Mouse (Mus musculus) gastrocnemius, postnatal 14 days (tissue): ENCODE measurements at regions not wholly inside any gene's neighbourhood (a gene's known extent, or its start where the extent isn't known, plus 50 kb on each side); places are given as distances from the start of the nearest gene placed in this dataset.

ENCODE experiments used
- DNase-seq: peaks from one replicate; pipeline ENCODE4 v3.0.0; 2021; ENCODE audit warnings: mixed read lengths
- intact Hi-C: fragments of 180-260 bp; cut with DNase I; formaldehyde crosslinking; loops from one replicate; pipeline ENCODE4 v1.15.1; 2025; ENCODE audit warnings: low total_unique reads

- DNase-seq, result no peak
- intact Hi-C loops, result no loop called here
Measured at GRCm38 (mm10) chr13:44212936-44213335, 428.4 kb downstream of the Cd83 start.

- DNase-seq, result no peak
- intact Hi-C loops, result no loop called here
Measured at GRCm38 (mm10) chr13:44218266-44218665, 433.7 kb downstream of the Cd83 start.

- peak; percentile 55 for DNase-seq
- intact Hi-C loops, result no loop called here
Measured at GRCm38 (mm10) chr13:44221721-44222120, 437.1 kb downstream of the Cd83 start.

- intact Hi-C loops, result no loop called here
- peak; percentile 60 for DNase-seq
Measured at GRCm38 (mm10) chr13:44222335-44222734, 437.8 kb downstream of the Cd83 start.

- no peak for DNase-seq
Measured at GRCm38 (mm10) chr13:44227706-44228459, 443.3 kb downstream of the Cd83 start.

GRCm38 (mm10) chr13:44228540-44229135 lies 444.1 kb downstream of the Cd83 start:
- intact Hi-C loops, result no loop called here
- peak; percentile 45 for DNase-seq

More at GRCm38 (mm10) chr13:44227706-44228459, 443.3 kb downstream of the Cd83 start:
- intact Hi-C loops, result no loop called here

- intact Hi-C loops, result no loop called here
Measured at GRCm38 (mm10) chr13:44229136-44229611, 444.6 kb downstream of the Cd83 start.

DNA sequence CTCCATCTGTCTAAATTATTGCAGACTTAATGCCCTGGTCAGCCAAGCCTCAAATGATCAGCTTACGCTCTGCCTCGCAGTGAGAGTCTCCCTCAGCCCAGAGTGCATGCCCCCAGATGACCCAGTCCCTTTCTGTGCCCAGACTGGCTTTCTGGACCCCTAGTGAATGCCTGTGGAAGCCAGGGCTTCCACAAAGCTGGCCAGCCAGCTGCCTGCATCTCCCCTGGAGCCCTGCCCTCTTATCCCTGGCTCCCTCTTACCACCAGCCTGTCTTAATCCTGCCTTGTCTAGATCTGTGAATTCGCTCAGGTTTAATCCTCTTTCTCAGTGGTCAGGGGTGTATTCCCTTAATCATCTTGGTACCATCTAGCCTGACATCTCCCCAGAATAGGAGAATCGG lies 446.8 kb downstream of the Cd83 start:
- DNase-seq, result peak; percentile 67
- intact Hi-C loops, result loop anchor here (10.0 kb wide), 1 partner anchor 63 kb away; no protein-coding TSS in a partner anchor

More at GRCm38 (mm10) chr13:44229136-44229611, 444.6 kb downstream of the Cd83 start:
- DNase-seq, result no peak

DNA sequence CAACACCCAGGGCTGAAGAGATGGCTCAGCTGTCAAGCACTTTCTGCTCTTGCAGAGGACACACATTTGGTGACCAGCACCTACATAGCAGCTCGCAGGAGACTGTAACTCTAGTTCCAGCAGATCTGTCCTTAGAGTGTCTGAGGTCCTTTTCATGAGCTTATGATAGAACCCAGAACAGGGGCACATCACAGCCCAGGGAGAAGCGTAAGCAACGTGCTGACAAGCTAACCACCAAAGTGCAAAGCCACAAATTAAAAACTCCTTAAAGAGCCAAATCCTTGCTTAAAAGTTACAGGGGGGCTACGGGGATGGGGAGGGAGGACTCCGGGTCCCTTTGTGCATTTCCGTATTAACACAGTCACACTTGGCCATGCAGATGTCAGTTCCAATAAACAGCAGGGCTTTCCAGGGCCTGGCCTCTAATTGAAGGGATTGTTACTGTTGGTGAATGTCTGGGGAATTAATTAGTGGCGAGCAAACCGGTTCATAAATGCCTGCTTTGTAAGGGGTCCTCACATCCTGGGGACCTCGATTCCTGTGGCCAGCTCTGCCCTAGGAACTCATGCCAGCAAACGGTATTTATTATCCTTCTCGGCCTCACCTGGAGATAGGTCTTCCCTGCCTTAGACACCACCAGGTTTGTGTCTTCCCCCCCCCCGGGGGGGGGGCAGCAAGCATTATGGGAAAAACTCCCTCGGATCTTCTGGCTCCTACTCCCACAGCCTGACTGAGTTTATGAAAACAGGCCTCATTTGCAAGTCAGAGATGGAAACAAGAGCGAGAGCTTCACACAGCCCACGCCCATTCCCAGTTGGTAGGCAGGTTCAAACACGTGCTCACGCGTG lies 447.5 kb downstream of the Cd83 start:
- no peak for DNase-seq
- intact Hi-C loops, result loop anchor here (10.0 kb wide), 1 partner anchor 63 kb away; no protein-coding TSS in a partner anchor

DNA sequence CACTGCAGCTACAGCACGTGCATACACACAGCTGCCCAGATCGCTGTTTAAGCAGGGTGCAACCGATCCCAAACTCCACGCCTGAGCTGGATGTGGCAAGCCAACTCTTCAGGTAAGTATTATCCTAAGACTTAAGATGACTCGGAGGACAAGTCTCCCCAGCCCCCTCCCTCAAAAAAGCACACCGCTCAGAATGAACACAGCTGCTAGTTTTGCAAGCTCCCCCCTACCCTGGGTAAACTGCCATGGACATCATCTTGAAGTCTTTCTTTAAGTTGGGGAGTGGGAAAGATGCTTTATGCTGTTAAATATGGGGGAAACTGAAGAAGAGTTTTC lies 448.1 kb downstream of the Cd83 start:
- intact Hi-C loops, result loop anchor here (10.0 kb wide), 1 partner anchor 62 kb away; no protein-coding TSS in a partner anchor

GRCm38 (mm10) chr13:44234241-44234640 lies 449.7 kb downstream of the Cd83 start:
- no peak for DNase-seq
- intact Hi-C loops, result loop anchor here (10.0 kb wide), 1 partner anchor 61 kb away; no protein-coding TSS in a partner anchor

More for the DNA sequence above, 448.1 kb downstream of the Cd83 start:
- DNase-seq, result no peak

DNA sequence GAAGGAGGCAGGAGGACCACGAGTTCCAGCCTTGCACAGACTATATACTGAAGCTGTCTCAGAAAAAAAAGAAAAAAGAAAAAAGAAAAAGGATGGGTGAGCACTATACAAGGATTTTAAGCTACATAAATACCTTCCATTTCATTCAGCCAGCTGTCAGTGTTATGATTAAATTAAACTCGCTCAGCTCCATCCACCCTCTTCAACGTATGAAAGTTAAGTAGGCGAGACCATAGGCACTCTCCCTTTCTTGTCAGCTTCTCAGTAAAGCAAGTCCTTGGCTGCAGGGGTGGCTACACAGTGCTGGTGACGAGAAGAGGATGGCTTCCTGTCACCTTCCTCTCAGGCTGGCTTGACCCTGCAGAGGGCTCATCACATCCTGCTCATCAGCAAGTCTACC lies 450.7 kb downstream of the Cd83 start:
- intact Hi-C loops, result loop anchor here (10.0 kb wide), 1 partner anchor 60 kb away; no protein-coding TSS in a partner anchor
- no peak for DNase-seq

DNA sequence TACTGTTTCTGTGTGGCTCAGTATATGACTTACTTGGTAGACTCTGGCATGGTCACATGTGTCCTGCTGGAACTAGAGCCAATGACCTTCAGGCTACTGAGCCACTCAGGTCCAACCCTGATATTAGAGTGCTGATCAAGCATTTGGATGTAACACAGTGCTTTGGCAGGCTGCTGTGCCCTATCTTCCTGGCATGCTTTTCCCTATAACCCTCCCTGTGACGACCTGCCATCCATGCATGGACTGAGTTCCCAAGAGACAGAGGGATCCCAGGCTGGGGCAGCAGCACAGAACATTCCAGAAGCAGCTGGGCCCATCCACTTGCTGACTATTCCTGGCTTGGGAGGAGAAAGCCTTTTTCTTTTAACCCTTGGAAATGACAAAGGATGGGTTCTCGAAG lies 451.4 kb downstream of the Cd83 start:
- no peak for DNase-seq
- intact Hi-C loops, result loop anchor here (10.0 kb wide), 1 partner anchor 59 kb away; no protein-coding TSS in a partner anchor

DNA sequence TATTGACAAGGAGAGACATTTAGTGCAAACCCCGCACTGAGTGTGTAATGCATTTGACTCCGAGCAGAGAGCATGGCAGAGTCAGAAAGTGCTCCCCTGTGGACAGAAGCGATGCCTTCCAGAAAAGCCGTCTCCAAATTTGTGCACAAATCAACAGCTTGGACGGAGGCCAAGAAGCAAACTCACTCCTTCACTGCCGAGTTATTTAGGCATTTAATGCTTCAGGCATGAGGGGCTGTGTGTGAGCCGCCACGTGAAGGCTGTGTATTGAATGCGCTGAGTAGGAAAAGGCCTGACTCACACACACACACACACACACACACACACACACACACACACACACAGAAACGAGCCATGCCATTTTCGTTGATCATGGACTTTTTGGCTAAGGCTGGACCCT lies 453.7 kb downstream of the Cd83 start:
- intact Hi-C loops, result loop anchor here (10.0 kb wide), 1 partner anchor 56 kb away; no protein-coding TSS in a partner anchor
- DNase-seq, result peak; percentile 49

- intact Hi-C loops, result no loop called here
- no peak for DNase-seq
Measured at GRCm38 (mm10) chr13:44243211-44243610, 458.6 kb downstream of the Cd83 start.

- intact Hi-C loops, result no loop called here
- no peak for DNase-seq
Measured at GRCm38 (mm10) chr13:44246714-44247251, 462.2 kb downstream of the Cd83 start.

- intact Hi-C loops, result no loop called here
Measured at GRCm38 (mm10) chr13:44247861-44248260, 463.3 kb downstream of the Cd83 start.

GRCm38 (mm10) chr13:44248401-44248800 lies 463.8 kb downstream of the Cd83 start:
- intact Hi-C loops, result no loop called here
- DNase-seq, result no peak

More at GRCm38 (mm10) chr13:44247861-44248260, 463.3 kb downstream of the Cd83 start:
- DNase-seq, result no peak

- no peak for DNase-seq
- intact Hi-C loops, result no loop called here
Measured at GRCm38 (mm10) chr13:44249119-44249518, 464.5 kb downstream of the Cd83 start.
